Mouse (Mus musculus): Measurements from ENCODE around the gene Hist1h2ae.

Hist1h2ae gene

DNA sequence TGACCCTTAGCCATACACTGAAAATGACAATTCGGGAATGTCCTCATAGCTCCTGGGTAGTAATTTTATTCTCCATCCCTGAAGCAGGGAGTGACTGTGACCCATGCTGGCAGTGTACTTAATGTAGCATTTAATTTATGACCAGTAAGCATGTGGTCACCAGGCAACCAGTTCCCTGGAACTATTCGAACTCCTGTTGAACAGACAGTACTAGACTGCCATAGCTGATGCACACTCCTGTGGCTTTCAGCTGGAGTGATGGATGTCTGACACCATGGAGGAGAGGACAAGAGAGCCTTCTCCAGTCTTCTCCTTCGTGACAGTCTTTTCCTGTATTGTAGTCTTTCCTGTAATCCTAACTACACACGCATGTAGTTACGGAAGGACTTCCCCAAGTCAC lies 42.0 kb downstream of the Hist1h2ae start:
- CTCF ChIA-PET = interaction anchor here in 2 of 4 experiments (0.6 to 2.4 kb wide), 3 partner anchors 69 to 128 kb away, joined by 4 to 11 read pairs (median 6); no protein-coding TSS in a partner anchor
- POLR2A ChIA-PET = interaction anchor here (0.5 to 24.7 kb wide), 42 partner anchors 12 to 1610 kb away, joined by 3 to 692 read pairs (median 9); partner anchors contain the start of genes Abt1 (in 2 of the 4), Hist1h1d (in 2 of the 4), Hist1h2ae (in 2 of the 4) and Hist1h2bg (in 2 of the 4)

DNA sequence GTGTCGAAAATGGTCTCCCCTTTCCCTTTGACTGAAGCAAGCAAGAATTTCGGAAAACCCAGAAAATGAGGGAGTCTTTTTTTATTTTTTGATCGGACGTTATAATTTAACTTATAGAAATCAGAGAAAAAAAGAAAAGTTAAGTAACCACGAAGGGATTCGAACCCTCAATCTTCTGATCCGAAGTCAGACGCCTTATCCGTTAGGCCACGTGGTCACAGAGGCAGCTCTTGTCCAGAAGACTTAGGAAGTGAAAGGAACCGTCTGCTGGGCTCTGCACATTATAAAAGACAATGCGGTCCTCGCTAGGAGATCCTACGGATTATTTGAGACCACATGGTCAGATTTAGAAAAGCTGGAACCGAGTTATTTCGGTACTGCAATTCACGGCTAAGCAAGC lies 44.7 kb downstream of the Hist1h2ae start:
- ChIA-PET POLR2A (interaction anchor here in 3 of 4 experiments (0.8 to 24.7 kb wide), 20 partner anchors 8 to 158 kb away, joined by 3 to 692 read pairs (median 8); partner anchors contain the start of genes Hist1h1d (in 2 of the 3), Hist1h4f (in 2 of the 3), Abt1 (in 1 of the 3) and Hist1h2ac (in 1 of the 3)), CTCF (interaction anchor here in 2 of 4 experiments (1.1 to 3.3 kb wide), 4 partner anchors 84 to 125 kb away, joined by 3 to 37 read pairs (median 6); no protein-coding TSS in a partner anchor)

DNA sequence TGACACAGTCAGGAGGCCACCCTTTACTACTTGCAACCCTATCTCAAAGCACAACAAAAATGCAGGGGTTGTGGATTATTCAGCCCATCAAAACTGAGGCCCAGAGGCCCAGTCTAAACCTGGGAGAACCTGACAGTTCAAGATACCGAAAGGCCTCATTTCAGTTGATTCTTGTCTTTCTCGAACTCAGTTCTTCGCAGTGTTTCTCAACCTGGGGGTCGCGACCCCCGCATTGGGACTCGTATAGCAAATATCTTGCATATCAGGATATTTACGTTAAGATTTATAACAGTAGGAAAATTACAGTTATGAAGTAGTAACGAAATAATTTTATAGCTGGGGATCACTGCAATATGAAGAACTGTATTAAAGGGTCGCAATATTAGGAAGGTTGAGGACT lies 45.1 kb downstream of the Hist1h2ae start:
- POLR2A ChIA-PET = interaction anchor here in 3 of 4 experiments (0.6 to 24.7 kb wide), 20 partner anchors 8 to 158 kb away, joined by 3 to 692 read pairs (median 9); partner anchors contain the start of genes Abt1 (in 2 of the 3), Hist1h1d (in 2 of the 3), Hist1h4f (in 2 of the 3) and Hist1h2ac (in 1 of the 3)
- CTCF ChIA-PET = interaction anchor here in 3 of 4 experiments (0.6 to 3.3 kb wide), 7 partner anchors 84 to 1641 kb away, joined by 3 to 37 read pairs (median 3); partner anchors contain the start of gene Abt1 (in 1 of the 3)

- ChIA-PET CTCF (interaction anchor here (0.5 to 3.3 kb wide), 23 partner anchors 19 to 1609 kb away, joined by 3 to 37 read pairs (median 5); partner anchors contain the start of gene Abt1 (in 2 of the 4)), POLR2A (interaction anchor here (0.6 to 24.7 kb wide), 28 partner anchors 9 to 215 kb away, joined by 3 to 692 read pairs (median 4); partner anchors contain the start of genes Abt1 (in 2 of the 4), Hist1h1d (in 2 of the 4), Hist1h2af (in 2 of the 4) and Hist1h2bg (in 2 of the 4))
Measured at GRCm38 (mm10) chr13:23524654-23525053, 46.4 kb downstream of the Hist1h2ae start.

- ChIA-PET CTCF (interaction anchor here in 1 of 4 experiments (1.0 kb wide), 1 partner anchor 99 kb away, joined by 6 read pairs; no protein-coding TSS in a partner anchor), POLR2A (interaction anchor here in 3 of 4 experiments (1.0 to 24.7 kb wide), 3 partner anchors 29 to 100 kb away, joined by 5 to 639 read pairs (median 6); partner anchors contain the start of genes Hist1h1d (in 1 of the 3) and Hist1h4f (in 1 of the 3))
Measured at GRCm38 (mm10) chr13:23523976-23524375, 47.0 kb downstream of the Hist1h2ae start.

GRCm38 (mm10) chr13:23521703-23522102 lies 49.3 kb downstream of the Hist1h2ae start:
- ChIA-PET CTCF (no interaction called here), POLR2A (no interaction called here)

Measured in embryonic stem cell, embryonic (primary cell).